Mouse (Mus musculus): ENCODE measurements around the gene Pcdh9.

DNA sequence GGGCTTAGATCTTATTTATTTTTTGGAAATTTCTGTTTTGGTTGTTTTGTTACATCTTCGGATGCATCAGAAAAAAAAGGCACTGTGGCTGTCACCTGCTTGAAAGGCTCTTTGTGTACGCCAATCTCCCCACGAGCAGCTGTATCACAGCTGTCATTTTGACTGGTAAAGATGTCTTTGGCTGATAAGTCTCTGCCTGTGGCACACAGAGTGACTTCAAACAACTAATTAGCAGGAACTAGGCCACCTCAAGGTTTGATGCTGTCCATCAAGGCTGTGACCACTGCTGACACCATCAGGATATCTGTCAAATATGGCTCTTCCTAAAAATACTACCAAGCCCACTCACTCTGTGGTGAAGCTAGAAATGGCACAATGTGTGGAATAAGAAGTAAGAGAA, 336.7 kb downstream of the Pcdh9 start:
- no peak for TF ChIP-seq CTCF (IDR thresholded peaks at IDR 0.05)
- TF ChIP-seq POLR2A (IDR thresholded peaks at IDR 0.05; ENCODE audit: insufficient read depth, low read depth, low read length) = no peak
- no peak for TF ChIP-seq EP300 (IDR thresholded peaks at IDR 0.05; ENCODE audit: insufficient read depth, low read depth, low read length)

Measured in heart, adult 2 months (tissue).